Mouse (Mus musculus) thymus, postnatal 10 days (tissue): Measurements from ENCODE around the gene Hsh2d.

Experiments
- DNase-seq, 2 experiments: peaks; one replicate each; pipeline ENCODE4 v3.0.0; 2021; ENCODE audit warnings: low spot score in 2 of 2

Hsh2d gene

DNA sequence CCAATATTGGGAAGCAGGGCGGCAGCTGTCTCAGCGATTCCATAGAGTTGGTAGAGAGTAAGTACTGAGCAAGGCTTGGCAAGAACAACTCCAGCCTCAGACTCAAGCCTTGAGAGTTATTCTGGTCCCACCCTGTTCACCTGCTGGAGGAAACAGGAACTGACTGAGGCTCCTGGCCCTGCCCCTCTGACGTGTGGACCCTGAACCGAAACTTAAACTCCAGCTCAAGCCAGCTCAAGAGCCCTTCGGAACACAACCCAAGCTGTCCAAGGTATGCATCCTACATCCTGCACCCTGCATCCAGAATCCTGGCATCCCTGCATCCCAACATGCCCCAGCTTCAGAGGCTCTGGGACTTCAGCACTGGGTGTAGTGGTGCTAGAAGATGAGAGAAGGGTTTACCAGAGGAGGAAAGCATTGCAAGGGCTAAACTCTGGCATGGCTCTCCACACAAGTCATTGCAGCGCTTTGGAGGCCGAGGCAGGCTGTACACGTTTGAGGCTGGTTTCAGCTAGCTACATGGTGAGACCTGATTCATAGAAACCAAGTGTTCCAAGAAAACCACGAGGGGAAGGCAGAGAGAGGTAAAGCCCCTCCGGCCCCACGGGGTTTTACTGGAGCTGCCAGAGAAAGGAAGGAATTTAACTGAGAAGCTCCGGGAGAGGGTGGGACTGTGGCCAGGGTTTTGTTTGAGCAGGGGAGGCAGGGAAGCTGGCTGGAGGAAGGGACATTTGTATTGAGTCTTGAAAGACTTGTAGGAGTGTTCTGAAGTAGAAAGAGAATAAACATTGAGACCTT, at the start of gene Hsh2d:
Gene Hsh2d (plus strand): TSS at position 222 of the 798 bp plus-strand sequence.
- DNase-seq = peak; percentile 31 to 66

DNA sequence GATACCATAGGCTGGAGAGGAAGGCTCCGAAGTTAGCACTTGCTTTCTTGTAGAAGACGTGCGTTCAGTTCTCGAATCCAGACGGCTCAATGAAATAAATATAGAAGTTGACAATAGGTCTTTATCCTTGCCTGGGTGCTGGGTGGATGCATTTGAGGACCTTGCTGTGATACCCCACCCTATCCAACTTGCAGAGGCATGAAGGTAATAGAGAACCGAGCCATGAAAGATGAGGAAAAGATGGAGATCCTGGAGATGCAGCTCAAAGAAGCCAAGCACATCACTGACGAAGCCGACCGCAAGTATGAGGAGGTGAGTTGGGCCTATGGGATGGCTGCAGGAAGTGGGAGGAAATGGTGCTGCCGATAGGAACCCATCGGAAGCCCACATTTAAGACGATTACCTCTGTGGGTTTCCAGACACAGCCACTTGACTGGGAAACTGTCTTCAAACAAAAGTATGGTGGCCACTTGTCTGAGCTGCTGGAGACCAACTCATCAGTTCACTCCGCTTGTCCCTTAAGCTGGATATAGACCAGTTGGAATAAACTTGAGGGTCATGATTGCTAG, 46.1 kb upstream of the Hsh2d start:
- no peak for DNase-seq

DNA sequence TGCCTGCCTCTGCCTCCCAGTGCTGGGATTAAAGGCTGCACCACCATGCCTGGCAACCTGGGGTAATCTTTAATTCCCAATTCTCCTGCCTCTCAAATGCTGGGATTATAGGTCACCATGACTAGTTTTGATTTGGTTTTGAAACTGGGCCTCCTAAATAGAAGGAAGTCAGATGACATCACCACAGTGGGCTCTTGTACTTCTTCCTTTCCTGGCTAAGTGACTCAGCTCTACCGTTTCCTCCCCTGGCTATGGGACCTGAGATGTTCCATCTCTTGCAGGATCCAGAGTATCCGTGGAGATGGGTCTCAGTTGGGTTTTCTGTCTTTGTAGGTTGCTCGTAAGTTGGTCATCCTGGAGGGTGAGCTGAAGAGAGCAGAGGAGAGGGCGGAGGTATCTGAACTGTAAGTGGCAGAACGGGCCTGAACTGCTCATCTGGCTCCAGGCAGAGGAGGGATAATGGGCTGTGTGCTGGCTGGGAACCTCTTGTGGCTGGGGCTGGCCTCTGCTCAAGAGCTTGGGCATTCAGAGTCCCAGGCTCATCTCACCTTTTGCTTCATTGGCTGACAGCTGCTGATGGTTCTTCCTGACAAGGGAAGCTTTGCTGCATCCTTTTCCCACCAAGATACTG, 45.0 kb upstream of the Hsh2d start:
- no peak for DNase-seq

DNA sequence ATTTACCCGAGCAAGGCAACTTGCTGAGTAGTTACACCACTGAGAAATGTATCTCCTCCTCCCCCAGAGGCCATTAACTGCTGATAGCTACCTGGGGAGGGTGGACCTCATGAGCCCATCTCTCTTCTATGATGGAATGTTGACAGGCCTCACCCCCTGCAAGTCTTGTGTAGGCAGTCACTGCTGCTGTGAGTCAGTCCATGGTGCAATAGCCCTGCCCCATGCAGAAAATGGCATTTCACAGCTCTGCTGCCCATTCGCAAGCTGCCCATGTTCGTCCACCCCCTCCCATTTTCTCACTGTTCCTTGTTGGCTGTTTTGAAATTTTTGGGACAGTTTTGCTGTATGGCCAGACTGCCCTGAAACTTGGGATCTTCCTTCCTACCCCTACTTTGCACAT, 43.9 kb upstream of the Hsh2d start:
- DNase-seq = no peak

DNA sequence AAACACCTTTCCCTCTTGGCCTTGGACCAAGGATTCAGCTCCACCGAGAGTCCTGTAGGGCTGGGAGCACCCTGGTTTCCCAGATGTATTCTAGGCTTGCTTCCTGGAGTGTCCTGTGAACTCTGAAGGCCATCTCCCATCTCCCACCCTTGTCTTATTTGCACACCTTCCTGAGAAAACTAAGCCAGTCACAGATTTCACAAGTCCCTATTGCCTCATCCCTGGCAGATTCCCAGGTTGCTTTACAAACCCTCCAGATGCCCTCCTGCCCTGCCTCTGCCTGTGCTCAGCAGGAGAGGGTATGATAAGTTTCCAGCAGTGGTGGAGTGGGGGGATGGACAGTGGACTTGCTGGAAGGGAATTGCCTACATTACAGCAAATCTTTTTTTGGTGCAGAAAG, 43.4 kb upstream of the Hsh2d start:
- DNase-seq = no peak

DNA sequence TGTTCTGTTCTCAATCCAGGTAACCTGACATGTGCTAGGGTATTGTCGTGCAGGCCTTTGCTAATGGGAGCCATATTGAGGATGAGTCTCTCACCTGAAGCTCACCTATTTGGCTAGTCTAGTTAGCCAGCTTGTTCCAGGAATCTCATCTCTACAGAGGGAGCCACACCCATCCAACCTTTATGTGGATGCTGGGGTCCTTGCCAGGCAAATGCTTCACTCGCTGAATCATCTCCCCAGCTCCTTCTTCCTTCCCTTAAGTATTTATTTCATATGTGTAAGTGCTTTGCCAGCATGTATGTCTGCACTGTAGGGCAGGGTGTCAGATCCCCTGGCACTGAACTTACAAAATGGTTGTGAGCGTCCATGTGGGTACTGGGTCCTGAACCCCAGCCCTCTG, 42.9 kb upstream of the Hsh2d start:
- no peak for DNase-seq

DNA sequence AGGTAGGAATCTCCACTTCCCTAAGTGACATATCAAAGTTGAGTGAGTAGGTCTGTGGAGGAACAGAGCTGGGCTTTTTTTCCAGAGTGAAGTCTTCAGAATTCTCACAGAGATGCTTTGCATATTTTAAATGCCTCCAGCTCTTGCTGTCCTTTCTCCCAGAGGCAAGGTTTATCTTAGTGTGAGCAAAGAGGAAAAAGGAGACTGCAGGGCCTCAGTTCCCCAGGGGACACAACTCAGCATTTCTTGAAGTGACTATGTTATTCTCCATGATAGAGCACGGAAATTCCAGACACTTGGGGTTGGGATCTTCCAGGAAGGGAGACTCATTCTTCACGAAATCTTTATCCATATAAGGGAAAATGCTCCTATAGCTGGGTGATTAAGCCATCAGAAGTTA, 42.2 kb upstream of the Hsh2d start:
- no peak for DNase-seq

DNA sequence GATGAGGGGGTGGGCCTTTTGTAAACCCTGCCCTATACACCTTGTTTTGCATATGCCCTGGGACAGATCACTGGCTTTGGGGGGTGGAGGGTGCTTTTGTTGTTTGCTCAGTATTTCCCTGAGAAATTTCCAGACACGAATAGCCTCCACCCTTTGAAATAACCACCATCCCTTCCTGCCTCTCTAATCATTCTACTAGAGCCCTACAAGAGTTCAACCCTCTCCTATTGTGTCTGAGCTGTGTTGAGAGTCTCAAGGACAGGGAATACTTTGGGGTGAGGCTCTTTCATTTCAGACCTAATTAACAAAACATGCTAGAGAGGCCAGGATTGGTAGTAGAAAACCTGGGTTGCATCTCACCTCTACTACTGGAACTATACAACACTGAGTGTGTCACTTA, 40.4 kb upstream of the Hsh2d start:
- no peak for DNase-seq

DNA sequence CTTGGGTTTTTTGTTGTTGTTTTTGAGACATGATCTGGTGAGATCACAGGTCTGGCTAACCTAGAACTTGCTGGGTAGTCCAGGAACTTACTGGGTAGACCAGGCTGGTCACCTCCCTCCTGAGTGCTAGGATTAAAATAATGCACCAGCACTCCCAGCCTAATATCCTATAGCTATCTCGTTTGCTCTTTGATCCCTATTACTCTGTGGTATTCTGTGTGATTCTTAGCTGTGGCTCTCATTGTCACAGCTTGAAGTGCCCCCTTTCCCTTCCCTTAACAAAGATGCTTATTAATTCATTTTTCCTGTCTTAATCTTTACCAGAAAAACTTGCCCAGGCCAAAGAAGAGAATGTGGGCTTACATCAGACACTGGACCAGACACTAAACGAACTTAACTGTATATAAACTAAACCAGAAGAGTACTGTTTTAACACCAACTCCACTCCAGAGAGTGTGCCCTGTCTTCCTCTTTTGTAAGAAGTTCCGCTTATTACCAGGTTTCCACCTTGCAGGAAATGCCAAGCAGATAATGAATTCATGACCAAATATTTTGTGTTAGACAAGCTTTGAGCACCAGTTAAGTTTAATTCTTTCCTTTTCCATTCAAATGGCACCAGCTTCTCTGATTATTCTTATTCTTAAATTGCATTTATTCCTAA, 37.9 kb upstream of the Hsh2d start:
- DNase-seq = no peak

DNA sequence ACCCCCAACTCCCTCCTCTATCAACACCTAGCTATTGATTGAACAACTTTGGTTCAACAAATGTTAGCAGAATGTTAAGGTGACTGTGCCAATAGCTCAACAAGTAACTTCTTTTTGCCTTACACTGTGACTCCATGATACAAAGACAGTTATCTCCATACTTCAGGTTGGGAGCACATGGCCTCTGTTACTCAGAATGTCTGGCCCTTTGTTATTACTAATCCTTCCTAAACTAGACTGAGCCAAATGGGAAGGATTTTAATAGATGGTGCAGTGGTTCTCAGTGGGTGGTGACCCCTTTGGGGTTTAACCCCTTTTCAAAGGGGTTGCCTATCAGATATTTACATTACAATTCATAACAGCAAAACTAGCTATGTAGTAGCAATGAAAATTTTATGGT, 36.1 kb upstream of the Hsh2d start:
- no peak for DNase-seq

DNA sequence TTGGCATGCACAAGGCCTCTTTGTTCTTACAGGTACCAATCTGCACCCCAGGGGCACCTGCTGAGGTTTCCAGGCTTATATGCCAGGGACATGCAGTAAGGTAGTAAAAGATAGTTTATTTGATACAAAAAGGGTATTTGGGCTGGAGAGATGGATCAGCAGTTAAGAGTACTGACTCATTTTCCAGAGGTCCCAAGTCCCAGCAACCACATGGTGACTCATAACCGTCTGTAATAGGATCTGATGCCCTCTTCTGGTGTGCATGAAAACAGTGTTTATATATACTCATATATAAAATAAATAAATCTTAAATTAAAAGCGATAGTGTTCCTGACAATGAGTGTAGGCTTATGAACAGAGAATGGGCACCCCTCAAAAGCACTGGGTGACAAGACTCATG, 31.3 kb upstream of the Hsh2d start:
- DNase-seq = no peak

DNA sequence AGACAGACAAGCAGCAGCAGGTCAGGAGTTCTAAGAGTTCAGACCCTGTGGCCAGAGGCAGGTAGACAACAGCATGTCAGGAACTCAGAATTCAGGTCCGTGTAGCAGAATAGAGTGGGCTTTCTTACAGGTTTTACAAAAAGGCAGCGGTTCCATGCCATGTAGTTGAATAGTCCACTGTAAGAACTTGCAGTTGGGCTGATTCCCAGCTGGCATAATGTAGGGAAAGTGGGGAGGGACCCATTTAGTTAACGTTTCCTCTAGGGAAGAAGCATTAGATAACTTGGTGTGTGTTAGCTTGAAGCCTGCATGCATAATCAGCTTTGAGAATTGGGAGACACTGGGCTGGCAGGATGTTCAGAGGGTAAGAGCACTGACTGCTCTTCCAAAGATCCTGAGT, 30.7 kb upstream of the Hsh2d start:
- DNase-seq = no peak

DNA sequence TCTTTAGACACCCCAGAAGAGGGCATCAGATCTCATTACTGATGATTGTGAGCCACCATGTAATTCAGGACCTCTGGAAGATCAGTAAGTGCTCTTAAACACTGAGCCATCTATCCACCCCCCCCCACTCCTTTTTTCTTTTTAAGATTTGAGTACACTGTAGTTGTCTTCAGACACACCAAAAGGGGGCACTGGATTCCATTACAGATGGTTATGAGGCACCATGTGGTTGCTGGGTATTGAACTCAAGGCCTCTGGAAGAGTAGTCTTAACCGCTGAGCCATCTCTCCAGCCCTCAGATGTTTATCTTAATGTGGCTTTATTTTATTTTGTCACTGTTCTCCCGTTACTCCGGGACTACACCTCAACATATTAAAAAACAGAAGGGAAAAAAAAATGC, 29.4 kb upstream of the Hsh2d start:
- DNase-seq = peak in 1 of 2 experiments; percentile 28

DNA sequence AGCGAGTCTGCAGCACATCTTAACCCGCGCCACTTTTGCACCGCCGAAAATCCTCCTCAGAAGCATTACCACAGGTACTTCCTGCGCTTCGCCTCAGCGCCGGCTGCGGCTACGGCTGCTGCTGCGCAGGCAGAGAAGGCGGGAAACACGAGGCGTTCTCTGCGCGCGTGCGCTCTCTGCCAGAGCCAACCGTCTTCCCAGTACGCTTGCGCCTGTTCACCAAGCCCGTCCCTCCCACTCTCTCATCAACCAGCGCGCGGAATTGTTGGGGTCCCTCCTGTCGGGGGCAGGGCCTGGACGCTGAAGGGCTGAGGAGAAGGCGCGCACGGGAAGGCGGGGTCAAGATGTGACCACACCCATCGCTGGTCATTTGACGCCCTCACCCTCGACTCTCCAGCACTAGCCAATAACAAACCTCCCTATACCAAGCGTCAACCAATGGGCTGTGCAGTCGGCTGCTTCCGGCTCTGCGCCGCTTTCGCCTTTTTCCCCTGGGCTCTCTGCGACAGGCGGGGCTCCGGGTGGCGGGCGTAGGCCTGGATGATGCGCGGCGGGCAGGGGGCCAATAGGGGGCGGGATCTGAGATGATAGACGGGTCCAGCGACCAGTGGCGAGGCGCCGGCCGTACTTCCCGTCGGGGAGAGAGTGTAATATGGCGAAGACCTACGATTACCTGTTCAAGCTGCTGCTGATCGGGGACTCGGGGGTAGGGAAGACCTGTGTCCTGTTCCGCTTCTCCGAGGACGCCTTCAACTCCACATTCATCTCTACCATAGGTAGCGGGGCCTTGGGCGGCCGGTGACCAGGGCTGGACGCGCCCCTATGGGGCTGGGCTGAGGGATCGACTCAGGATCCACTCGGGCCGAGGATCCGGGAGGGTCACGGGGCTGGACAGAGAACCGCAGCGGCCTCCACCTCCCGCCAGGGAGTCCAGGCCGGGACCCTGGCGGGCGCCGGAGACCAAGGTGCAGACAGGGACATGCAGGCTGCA, 28.4 kb upstream of the Hsh2d start, which contains the start of gene Rab8a:
Gene Rab8a (plus strand): TSS at position 494 of the 991 bp plus-strand sequence.
- DNase-seq = peak; percentile 99 to 100

DNA sequence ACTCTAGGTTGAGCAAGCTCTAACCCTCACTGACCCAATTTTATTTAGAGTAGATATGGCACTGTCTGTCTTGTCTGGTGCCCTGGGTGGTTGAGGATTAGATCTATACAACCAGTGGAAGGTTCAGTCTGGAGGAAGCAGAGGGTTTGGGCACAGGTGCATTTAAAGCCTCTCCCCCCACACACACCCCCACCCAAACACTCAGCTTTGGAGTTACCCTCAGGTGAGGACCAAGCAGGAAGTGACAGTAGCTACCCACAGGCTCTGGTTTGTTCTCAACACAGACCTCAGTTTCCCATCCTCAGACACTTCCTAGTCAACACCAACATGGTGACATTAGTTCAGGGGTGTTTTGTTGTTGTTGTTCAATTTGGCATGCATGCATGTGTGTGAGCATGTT, 26.6 kb upstream of the Hsh2d start:
- peak; percentile 14 to 23 for DNase-seq

DNA sequence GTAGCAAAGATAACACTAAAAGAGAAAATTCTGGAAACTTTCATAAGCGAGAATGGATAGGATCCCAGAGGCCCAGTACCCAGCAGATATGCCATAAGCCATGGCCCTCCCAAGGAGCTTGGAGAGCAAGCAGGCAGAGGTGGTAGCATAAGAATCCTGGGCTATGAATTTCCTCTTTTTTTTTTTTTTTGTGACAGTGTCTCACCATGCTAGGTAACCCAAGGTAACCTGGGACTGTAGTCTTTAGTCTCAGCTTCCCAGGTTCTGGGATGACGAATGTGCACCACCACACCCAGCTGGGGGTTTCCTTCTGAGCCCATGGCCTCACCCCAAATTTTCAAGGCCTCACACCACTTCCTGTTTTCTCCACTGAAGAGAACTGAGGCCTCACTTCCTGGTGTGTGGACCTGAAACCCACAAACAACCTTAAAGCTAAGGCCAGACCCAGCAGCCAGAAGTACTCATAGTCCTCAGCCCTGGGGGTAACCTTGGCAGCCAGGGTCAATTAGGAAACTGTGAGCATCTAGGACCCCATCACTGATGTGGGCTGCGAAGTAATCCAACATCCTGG, 20.3 kb upstream of the Hsh2d start:
- DNase-seq = peak in 1 of 2 experiments; percentile 24

DNA sequence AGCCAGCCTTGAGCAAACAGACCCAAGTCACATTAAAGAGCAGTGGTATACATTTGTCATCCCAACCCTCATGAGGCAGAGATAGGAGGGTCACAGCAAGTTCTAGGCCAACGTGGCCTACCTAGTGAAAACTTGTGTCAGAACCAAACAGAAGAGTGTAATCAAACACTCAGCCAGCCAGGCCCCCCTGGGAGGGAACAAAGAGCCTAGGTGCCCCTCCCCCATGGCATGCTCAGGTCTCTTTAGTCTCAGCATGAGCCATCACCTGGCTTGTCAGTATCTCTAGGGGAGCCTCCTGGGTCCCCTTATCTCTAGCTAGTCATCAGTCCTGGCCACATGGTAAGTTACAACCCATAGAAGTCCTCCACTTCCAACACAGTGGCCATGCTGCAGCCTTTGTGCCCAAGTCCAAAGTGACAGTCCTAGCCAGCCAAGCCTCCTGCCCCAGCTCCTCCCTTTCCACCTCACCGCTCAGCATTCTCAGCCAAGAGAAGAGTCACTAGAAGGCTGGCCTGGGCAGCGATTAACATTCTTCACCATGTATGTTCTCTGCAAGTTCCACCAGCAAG, 19.7 kb upstream of the Hsh2d start:
- peak in 1 of 2 experiments; percentile 16 for DNase-seq

DNA sequence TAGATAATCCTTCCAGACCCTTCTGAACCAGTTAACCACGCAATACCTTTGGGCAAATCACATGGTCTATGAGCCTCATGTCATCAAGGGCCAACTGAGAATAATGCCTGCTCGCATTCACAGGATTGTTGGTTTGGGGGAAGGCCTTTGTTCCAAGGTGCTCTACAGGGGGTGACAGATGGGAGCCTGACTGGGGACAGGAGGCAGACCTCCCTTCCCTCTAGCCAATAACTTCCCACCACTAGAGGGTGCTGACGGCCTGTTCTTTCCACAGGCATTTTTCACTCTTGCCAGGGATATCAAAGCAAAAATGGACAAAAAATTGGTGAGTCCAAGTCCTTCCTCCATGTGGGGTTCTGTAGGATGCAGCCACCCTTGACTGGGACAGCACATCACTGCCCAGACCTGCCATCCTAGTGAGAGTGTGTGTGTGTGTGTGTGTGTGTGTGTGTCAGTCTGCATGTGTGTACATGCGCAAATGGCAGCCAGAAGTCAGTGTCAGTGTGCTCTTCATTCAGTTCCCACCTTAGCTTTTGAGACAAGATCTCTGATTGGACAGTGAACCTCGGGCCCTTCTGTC, 12.0 kb upstream of the Hsh2d start:
- DNase-seq = peak; percentile 36 to 80

DNA sequence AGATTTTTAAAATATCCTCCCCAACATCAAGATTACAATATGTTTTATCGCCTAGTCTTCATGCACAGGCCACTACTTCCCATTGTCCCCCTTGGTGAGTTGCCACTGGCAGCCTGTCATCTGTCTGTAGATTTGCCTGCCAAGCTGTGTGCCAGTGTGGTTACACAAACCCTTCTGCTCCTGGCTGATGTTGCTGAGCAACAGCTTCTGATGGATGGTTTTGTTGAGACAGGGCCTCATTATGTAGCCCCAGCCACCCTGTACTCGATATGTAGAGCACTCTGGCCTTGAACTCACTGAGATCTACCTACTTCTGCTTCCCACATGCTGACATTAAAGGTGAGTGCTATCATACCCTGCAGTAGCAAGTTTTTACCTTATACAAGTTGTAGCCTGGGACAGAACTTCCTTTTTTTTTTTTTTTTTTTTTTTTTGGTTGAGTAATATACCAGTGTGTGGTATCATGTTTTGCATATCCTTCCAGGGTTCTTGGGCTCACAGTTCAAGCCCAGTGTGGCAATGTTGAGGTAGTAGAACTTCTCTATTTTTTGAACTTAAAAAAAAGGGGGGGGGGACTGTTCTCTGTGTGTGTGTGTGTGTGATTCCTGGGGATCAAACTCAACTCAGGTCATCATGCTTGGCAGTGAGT, 5.8 kb upstream of the Hsh2d start:
- DNase-seq = no peak
